Mouse (Mus musculus) forebrain, embryonic 13.5 days (tissue): Measurements from ENCODE around the gene Cyth3. TPM values are rescaled to one million over a fixed set of nuclear protein-coding genes. Genes with fewer than 3 reads are reported as not detected.

Source experiments
- ATAC-seq: fragments of 200-750 bp; cut with Nextera tagmentation; 2 replicates; pipeline ENCODE4 v1.8.0; 2017
- H3K27ac ChIP-seq: fragments of 300-500 bp; sonication (generic); 2 replicates; pipeline ENCODE4 v1.5.1; 2015; ENCODE audit warnings: inconsistent platforms, mild to moderate bottlenecking, moderate library complexity
- H3K27me3 ChIP-seq: fragments of 300-500 bp; sonication (generic); 2 replicates; pipeline ENCODE4 v1.6.1; 2015; ENCODE audit warnings: mild to moderate bottlenecking, inconsistent platforms
- H3K36me3 ChIP-seq: fragments of 300-500 bp; sonication (generic); 2 replicates; pipeline ENCODE4 v1.6.1; 2015; ENCODE audit warnings: mild to moderate bottlenecking, inconsistent platforms; ENCODE audit not compliant: poor library complexity, severe bottlenecking
- H3K4me1 ChIP-seq: fragments of 300-500 bp; sonication (generic); 2 replicates; pipeline ENCODE4 v1.6.1; 2015; ENCODE audit warnings: inconsistent platforms
- H3K4me2 ChIP-seq: fragments of 300-500 bp; sonication (generic); 2 replicates; pipeline ENCODE4 v1.6.1; 2015; ENCODE audit warnings: inconsistent platforms, mild to moderate bottlenecking, moderate library complexity
- H3K4me3 ChIP-seq: fragments of 300-500 bp; sonication (generic); 2 replicates; pipeline ENCODE4 v1.5.1; 2015; ENCODE audit warnings: mild to moderate bottlenecking, inconsistent platforms
- H3K9ac ChIP-seq: fragments of 300-500 bp; sonication (generic); 2 replicates; pipeline ENCODE4 v1.6.1; 2015; ENCODE audit warnings: mild to moderate bottlenecking, inconsistent platforms
- H3K9me3 ChIP-seq: fragments of 300-500 bp; sonication (generic); replicated peaks from 2 replicates; pipeline ENCODE4 v1.6.1; 2016; ENCODE audit warnings: inconsistent platforms
- WGBS: fragments of 180-500 bp; shearing (Covaris S2); methylation state at CpG from one replicate; pipeline ENCODE4 v1.1.7; 2015; 5-methylcytosine and 5-hydroxymethylcytosine counted together
- polyA plus RNA-seq: library from polyadenylated mRNA; unstranded; fragments of >200 nt; fragmentation: Nextera tagmentation; extraction: Ambion mirVana; gene quantifications from 2 replicates; pipeline ENCODE4 v1.2.1, GENCODE M21; 2015

The Cyth3 gene
- polyA plus RNA-seq, 1 experiment from 2014 or later, result 24.0 TPM

DNA sequence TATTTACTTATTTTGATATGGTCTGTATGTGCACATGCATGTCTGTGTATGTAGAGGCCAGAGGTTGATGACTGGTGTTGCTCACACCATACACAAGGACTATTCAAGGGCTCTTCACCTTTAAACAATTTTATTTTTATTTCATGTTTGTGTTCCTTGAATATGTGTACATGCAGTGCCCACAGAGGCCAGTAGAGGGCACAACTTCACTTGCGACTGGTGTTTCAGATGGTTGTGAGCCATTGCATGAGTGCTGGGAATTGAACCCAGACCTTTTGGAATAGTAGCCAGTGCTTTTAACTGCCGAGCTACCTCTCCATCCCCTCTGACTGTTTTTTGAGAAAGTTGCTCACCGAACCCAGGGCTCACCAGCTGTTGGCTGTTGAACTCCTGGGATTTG lies 8.0 kb downstream of the Cyth3 start:
- WGBS, result 96% methylated on average over 3 of the region's 3 CpGs
- no peak overlapping the region for H3K9ac ChIP-seq
- no peak for ATAC-seq

GRCm38 (mm10) chr5:143630738-143631137 lies 8.5 kb downstream of the Cyth3 start:
- no peak for ATAC-seq
- Histone ChIP-seq H3K9me3 (no peaks in the 10 kb centered on the region), H3K9ac (no peak overlapping the region), H3K4me3 (no peak overlapping the region), H3K27ac (no peak overlapping the region), H3K4me1 (peaks cover 3% of the 10 kb centered on the region), H3K4me2 (no peak overlapping the region), H3K27me3 (no peaks in the 10 kb centered on the region), H3K36me3 (no peaks in the 10 kb centered on the region)
- 91% methylated on average over 8 of the region's 8 CpGs for WGBS

More for the DNA sequence above, 8.0 kb downstream of the Cyth3 start:
- no peaks in the 10 kb centered on the region for H3K27me3 ChIP-seq
- H3K4me3 ChIP-seq, result no peak overlapping the region
- H3K36me3 ChIP-seq, result no peaks in the 10 kb centered on the region
- H3K9me3 ChIP-seq, result no peaks in the 10 kb centered on the region
- H3K4me2 ChIP-seq, result no peak overlapping the region
- H3K4me1 ChIP-seq, result peaks cover 3% of the 10 kb centered on the region
- H3K27ac ChIP-seq, result no peak overlapping the region

DNA sequence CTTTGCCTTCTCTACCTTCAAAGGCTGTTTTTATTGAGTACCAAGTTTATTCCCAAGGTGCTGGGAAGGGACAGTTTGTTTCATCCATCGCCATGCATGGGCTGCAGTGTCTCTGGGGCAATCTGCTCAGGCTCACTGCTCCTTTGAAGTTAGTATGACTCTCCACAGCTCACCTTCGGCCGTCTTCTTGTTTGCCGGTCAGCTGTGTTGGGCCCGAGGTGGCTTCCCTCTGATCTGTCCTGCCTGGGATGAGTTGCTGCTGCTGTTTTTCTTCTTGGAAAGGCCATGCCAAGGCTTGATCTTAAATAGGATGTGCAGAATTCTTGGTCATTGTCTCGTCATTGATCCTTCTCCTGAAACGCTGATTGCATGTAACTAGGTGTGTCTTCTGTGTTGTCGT lies 9.3 kb downstream of the Cyth3 start:
- H3K36me3 ChIP-seq, result no peaks in the 10 kb centered on the region
- no peaks in the 10 kb centered on the region for H3K9me3 ChIP-seq
- H3K9ac ChIP-seq, result no peak overlapping the region
- no peak for ATAC-seq
- H3K27me3 ChIP-seq, result no peaks in the 10 kb centered on the region
- H3K27ac ChIP-seq, result no peak overlapping the region
- no peak overlapping the region for H3K4me3 ChIP-seq
- 90% methylated on average over 8 of the region's 8 CpGs for WGBS
- H3K4me1 ChIP-seq, result peaks cover 3% of the 10 kb centered on the region; the same call in 1 of the 2 replicates
- no peak overlapping the region for H3K4me2 ChIP-seq

- 74% methylated on average over 9 of the region's 9 CpGs for whole genome bisulfite sequencing
- no peak for ATAC-seq
- Histone ChIP-seq H3K9ac (no peak overlapping the region), H3K4me1 (peaks cover 3% of the 10 kb centered on the region; the same call in 1 of the 2 replicates), H3K36me3 (no peaks in the 10 kb centered on the region), H3K4me3 (no peak overlapping the region), H3K9me3 (no peaks in the 10 kb centered on the region), H3K27ac (no peak overlapping the region), H3K4me2 (no peak overlapping the region), H3K27me3 (no peaks in the 10 kb centered on the region)
Observed at GRCm38 (mm10) chr5:143632674-143633557, 10.7 kb downstream of the Cyth3 start.

- 67% methylated on average over 5 of the region's 5 CpGs for WGBS
- Histone ChIP-seq H3K27me3 (no peaks in the 10 kb centered on the region), H3K4me2 (no peak overlapping the region), H3K4me3 (no peak overlapping the region), H3K9ac (no peak overlapping the region), H3K4me1 (peaks cover 3% of the 10 kb centered on the region; the same call in 1 of the 2 replicates), H3K27ac (no peak overlapping the region; the same call in 1 of the 2 replicates), H3K36me3 (no peaks in the 10 kb centered on the region), H3K9me3 (no peaks in the 10 kb centered on the region)
- ATAC-seq, result no peak
Observed at GRCm38 (mm10) chr5:143633558-143633871, 11.3 kb downstream of the Cyth3 start.

GRCm38 (mm10) chr5:143633877-143634276 lies 11.6 kb downstream of the Cyth3 start:
- peaks cover 3% of the 10 kb centered on the region; the same call in 1 of the 2 replicates for H3K4me1 ChIP-seq
- no peaks in the 10 kb centered on the region for H3K27me3 ChIP-seq
- ATAC-seq, result no peak
- H3K27ac ChIP-seq, result no peak overlapping the region
- no peak overlapping the region for H3K9ac ChIP-seq
- no peak overlapping the region for H3K4me2 ChIP-seq
- no peaks in the 10 kb centered on the region for H3K36me3 ChIP-seq
- H3K4me3 ChIP-seq, result no peak overlapping the region
- 81% methylated on average over 4 of the region's 4 CpGs for WGBS
- no peaks in the 10 kb centered on the region for H3K9me3 ChIP-seq

GRCm38 (mm10) chr5:143634550-143635112 lies 12.4 kb downstream of the Cyth3 start:
- Histone ChIP-seq H3K9me3 (no peaks in the 10 kb centered on the region), H3K4me1 (peaks cover 3% of the 10 kb centered on the region; the same call in 1 of the 2 replicates), H3K4me2 (no peak overlapping the region), H3K27ac (no peak overlapping the region), H3K27me3 (no peaks in the 10 kb centered on the region), H3K36me3 (no peaks in the 10 kb centered on the region), H3K9ac (no peak overlapping the region), H3K4me3 (no peak overlapping the region)
- 74% methylated on average over 12 of the region's 12 CpGs for WGBS
- ATAC-seq, result no peak

DNA sequence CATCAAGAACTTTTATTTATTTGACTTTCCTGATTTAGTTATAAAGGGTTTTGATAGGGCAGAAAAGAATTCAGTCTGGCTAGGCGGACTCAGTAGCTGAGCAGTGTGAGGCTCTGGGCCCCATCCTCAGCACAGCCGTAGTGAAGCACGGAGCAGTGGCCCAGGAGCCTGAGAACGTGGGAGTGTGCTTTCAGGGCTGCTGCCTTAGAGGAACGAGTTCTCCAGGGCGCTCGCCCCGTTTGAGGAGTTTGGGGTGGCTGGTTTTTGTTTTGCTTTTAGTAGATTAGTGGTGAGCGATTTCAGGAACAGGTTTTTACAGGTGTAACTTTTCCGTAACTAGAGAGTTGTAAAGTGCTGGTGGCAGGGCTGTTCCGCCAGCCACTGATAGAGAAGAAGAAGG lies 13.1 kb downstream of the Cyth3 start:
- H3K9me3 ChIP-seq, result no peaks in the 10 kb centered on the region
- ATAC-seq, result no peak
- H3K27me3 ChIP-seq, result no peaks in the 10 kb centered on the region
- H3K4me1 ChIP-seq, result peaks cover 3% of the 10 kb centered on the region; the same call in 1 of the 2 replicates
- 85% methylated on average over 11 of the region's 11 CpGs for WGBS
- no peak overlapping the region for H3K9ac ChIP-seq
- H3K4me3 ChIP-seq, result no peak overlapping the region
- no peak overlapping the region for H3K4me2 ChIP-seq
- no peaks in the 10 kb centered on the region for H3K36me3 ChIP-seq
- H3K27ac ChIP-seq, result no peak overlapping the region

DNA sequence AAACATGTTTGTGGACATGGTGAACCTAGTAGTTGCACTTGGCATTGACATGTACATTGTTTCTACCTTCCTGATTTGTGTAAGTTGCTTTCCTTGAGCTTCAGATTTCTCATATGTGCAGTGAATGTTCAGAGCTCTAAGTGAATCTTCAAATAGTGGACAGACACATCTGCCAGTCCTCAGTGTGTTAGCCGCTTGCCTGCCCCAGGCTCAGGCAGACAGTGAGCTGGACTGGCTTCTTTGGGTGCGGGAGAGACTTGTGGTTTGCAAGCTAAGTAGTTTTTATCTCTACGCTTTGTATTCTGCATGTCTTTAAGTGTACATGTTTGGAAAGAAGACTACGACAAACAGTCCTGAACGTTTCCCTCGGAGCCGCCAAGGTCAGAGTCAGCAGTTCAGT lies 13.9 kb downstream of the Cyth3 start:
- H3K9me3 ChIP-seq, result no peaks in the 10 kb centered on the region
- H3K4me3 ChIP-seq, result no peak overlapping the region
- H3K4me1 ChIP-seq, result peaks cover 3% of the 10 kb centered on the region; the same call in 1 of the 2 replicates
- no peak overlapping the region for H3K9ac ChIP-seq
- H3K36me3 ChIP-seq, result no peaks in the 10 kb centered on the region
- H3K27ac ChIP-seq, result no peak overlapping the region
- H3K4me2 ChIP-seq, result no peak overlapping the region
- no peak for ATAC-seq
- 91% methylated on average over 7 of the region's 7 CpGs for WGBS
- H3K27me3 ChIP-seq, result no peaks in the 10 kb centered on the region

GRCm38 (mm10) chr5:143637832-143638420 lies 15.7 kb downstream of the Cyth3 start:
- H3K4me3 ChIP-seq, result no peak overlapping the region
- no peaks in the 10 kb centered on the region for H3K36me3 ChIP-seq
- H3K4me2 ChIP-seq, result no peak overlapping the region
- no peak for ATAC-seq
- peaks cover 12% of the 10 kb centered on the region for H3K4me1 ChIP-seq
- WGBS, result 80% methylated on average over 11 of the region's 11 CpGs
- H3K27me3 ChIP-seq, result no peaks in the 10 kb centered on the region
- no peak overlapping the region for H3K9ac ChIP-seq
- H3K9me3 ChIP-seq, result no peaks in the 10 kb centered on the region
- no peak overlapping the region for H3K27ac ChIP-seq

DNA sequence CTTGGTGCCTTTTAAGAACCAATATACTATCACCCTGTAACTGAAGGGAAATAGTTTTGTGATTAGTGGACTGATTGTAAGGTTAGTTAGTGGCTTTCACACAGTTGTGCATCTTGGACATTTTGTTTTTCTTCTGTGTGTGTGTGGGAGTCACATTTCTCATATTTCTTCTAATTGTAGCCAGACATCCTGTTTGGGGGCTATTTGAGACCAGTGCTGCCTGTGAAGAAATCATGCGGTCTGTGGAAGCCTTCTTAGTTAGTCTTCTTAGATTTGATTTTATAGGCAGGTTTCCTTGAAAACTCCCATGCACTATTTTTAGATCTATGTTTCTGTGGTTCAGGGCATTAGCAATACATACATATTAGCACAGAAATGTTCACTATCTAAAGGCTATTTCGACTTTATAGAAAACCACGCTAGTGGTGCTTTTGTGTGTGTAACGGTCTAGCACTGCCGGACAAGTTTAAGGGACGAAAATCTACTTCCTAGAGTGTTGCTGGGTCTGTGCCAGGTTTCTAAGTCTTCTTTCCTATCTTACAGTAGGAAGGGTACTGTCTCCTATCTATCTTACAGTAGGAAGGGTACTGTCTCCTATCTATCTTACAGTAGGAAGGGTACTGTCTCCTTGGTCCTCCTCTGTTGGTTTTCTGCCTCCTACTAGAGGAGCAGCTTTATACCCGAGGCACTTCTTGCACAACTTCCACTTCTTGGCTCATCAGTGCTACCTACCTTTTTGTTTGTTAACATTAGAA lies 16.4 kb downstream of the Cyth3 start:
- Histone ChIP-seq H3K4me1 (peaks cover 12% of the 10 kb centered on the region), H3K9ac (no peak overlapping the region), H3K27me3 (no peaks in the 10 kb centered on the region), H3K9me3 (no peaks in the 10 kb centered on the region), H3K4me2 (no peak overlapping the region), H3K4me3 (no peak overlapping the region), H3K36me3 (no peaks in the 10 kb centered on the region), H3K27ac (no peak overlapping the region)
- 87% methylated on average over 7 of the region's 7 CpGs for WGBS
- ATAC-seq, result no peak

DNA sequence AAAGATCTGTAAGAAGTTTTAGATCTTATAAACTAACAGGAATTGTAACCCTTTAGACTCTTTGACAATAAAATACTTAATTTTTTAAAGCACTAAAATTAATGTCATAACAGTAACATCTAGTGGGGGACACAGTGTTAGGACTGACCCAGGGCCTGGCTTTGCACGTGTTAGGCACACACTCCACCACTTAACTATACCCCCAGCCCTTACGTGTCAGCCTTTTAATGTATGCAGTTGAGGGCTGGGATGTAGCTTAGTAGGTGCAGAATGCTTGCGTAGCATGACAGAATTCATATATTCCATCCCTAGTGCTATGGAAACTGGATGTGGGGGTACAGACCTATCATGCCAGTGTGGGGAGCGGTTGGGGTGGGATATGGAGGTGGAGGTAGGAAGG lies 17.1 kb downstream of the Cyth3 start:
- WGBS, result 94% methylated on average over 4 of the region's 4 CpGs

More for the DNA sequence above, 17.1 kb downstream of the Cyth3 start:
- ATAC-seq, result no peak
- H3K9me3 ChIP-seq, result no peaks in the 10 kb centered on the region
- H3K4me3 ChIP-seq, result no peak overlapping the region
- H3K27ac ChIP-seq, result no peak overlapping the region
- peaks cover 12% of the 10 kb centered on the region for H3K4me1 ChIP-seq
- H3K36me3 ChIP-seq, result no peaks in the 10 kb centered on the region
- H3K4me2 ChIP-seq, result no peak overlapping the region
- H3K9ac ChIP-seq, result no peak overlapping the region
- no peaks in the 10 kb centered on the region for H3K27me3 ChIP-seq
